Mouse (Mus musculus): Measurements from ENCODE around the gene Zfp445.

Gene Zfp445

GRCm38 (mm10) chr9:122836790-122837189 lies 29.0 kb downstream of the Zfp445 start:
- DNase-seq (ENCODE audit: low read depth, low spot score) = no peak

- no peak for DNase-seq (ENCODE audit: low read depth, low spot score)
Observed at GRCm38 (mm10) chr9:122836126-122836525, 29.7 kb downstream of the Zfp445 start.

DNA sequence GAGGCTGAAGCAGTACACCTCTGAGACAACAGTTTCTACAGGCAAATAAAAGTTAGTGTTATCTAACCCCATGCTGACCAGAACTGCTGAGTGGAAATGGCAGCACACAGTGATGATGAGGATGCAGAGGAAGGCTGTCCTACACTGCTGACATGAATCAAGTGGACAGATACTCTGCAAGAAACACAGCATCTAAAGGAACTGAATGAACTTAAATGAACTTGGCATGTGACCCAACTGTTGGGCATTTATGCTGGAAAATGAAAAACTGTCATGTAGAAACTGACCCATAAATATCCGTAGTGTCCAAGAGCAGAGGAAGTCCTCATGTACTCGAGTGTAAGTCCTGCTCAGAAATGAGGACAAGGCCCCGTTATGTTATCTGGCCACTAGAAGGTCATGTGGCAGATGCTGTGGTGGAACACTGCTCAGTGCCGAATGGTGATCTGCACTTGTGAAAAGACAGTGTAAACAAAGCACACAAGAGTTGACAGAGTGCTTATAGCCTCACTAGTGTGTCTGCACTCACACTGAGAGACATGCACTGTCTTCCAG lies 35.9 kb downstream of the Zfp445 start:
- no peak for DNase-seq (ENCODE audit: low read depth, low spot score)

DNA sequence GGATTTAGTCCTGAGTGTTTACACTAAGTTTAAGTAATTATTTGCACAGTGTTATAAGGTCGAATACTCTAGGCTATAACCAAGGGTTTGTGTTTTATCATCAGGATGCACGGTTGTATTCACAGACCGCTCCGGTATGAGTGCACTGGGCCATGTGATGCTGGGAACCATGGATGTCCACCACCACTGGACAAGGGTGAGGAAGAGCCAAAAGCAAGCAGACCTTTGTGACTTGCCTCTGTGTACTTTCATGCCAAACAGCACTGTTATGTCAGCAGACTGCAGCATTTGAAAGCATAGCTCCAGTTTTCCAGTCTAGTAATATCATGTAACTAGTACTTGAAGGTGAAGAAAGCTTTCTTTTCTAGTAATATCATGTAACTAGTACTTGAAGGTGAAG lies 39.1 kb downstream of the Zfp445 start:
- no peak for DNase-seq (ENCODE audit: low read depth, low spot score)

GRCm38 (mm10) chr9:122823374-122824017 lies 42.3 kb downstream of the Zfp445 start:
- DNase-seq (ENCODE audit: low read depth, low spot score) = no peak

- no peak for DNase-seq (ENCODE audit: low read depth, low spot score)
Observed at GRCm38 (mm10) chr9:122815239-122815851, 50.5 kb downstream of the Zfp445 start.

GRCm38 (mm10) chr9:122814775-122815174 lies 51.0 kb downstream of the Zfp445 start:
- DNase-seq (ENCODE audit: low read depth, low spot score) = no peak

- DNase-seq (ENCODE audit: low read depth, low spot score) = no peak
Observed at GRCm38 (mm10) chr9:122812386-122812785, 53.4 kb downstream of the Zfp445 start.

- no peak for DNase-seq (ENCODE audit: low read depth, low spot score)
Observed at GRCm38 (mm10) chr9:122810212-122810611, 55.6 kb downstream of the Zfp445 start.

DNA sequence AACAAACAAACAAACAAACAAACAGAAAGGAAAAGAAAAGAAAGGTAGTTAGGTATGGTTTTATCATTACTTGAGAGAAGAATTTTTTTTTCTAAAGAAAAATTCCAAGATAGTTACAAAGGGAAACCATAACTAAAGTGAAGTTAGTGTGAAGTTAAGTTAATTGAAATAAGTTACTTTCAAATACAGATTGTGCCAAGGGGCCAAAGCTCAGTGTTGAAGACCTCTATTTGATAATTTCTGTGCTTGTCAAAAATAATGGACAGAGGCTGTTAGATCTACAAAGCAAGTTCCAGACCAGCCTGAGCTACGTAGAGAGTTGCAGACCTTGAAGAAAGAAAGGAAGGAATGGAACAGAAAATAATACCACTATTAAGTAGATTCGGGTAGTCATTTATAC lies 58.6 kb downstream of the Zfp445 start:
- no peak for DNase-seq (ENCODE audit: low read depth, low spot score)

DNA sequence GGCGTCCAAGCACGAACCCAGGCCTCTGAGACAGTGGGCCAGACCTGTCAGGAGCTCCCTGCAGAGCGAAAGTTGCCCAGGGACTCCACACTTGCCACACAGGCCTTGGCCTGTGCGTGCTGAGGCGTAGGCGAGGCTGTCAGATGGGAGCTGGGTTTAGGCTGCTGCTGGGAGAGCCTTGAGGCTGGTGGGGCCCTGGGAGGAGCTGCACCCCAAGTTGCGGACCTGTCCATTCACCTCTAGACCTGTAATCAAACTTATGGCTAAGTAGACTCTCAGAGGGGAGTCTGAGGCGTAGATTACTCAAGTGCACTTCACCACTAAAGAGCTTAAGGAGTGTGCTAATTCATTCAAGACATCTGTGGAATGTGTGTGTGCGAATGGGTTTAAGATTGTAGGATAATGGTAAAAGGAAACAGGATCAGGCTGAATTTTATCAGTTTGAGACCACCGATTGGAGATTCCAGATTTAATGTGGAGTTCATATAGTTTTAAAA lies 59.9 kb downstream of the Zfp445 start:
- DNase-seq (ENCODE audit: low read depth, low spot score) = no peak

DNA sequence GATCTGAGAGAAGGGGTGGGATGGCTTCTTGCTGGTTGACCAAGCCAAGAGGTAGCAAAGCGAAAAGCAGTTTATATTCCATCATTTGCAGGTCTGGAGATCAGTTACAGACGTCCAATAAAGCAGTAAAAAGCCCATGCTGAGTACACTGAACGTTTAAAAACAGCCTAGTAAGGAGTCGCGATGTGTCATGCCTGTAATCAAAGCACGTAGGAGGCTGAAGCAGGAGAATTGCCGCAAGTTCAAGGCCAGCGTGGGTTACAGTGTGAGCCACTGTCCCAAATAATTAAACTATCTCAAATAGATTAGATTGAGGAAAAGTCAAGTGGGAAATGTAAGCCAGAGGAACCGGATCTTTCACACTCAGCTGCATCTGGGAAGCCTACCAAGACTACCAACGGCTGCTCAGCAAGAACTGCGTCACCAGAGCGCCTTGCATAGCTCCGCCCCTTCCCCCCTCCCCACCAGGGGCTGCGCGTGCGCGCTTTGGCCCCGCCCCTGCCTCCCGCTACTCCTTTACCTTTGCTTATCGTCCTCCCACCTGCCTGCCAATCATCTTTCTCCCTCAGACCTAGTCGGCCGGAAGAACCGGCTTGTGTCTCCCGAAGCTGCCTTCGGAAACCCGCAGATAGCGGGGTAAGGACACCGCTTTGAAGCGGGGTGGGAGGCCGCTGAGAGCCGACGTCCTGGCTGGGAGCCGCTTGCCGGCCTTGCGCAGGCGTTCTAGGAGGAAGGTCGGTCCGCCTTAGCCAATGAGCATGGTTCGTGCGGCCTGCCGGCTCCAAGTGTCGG lies 60.6 kb downstream of the Zfp445 start, which contains the start of gene Tcaim:
TSS of gene Tcaim (plus strand) at position 487 of the 792 bp plus-strand sequence.
- peak; percentile 96 for DNase-seq (ENCODE audit: low read depth, low spot score)

Data from CD4-positive helper T cell, adult 2 months (primary cell).